Mouse (Mus musculus) forebrain, embryonic 10.5 days (tissue): ENCODE results near the gene Gm4847. TPM values are rescaled to one million over a fixed set of nuclear protein-coding genes. Genes with fewer than 3 reads are reported as not detected.

Experiments used
- DNase-seq: peaks from one replicate; pipeline ENCODE4 v3.0.0-alpha.2; 2017; ENCODE audit warnings: low spot score; ENCODE audit errors: extremely low spot score
- H3K27ac ChIP-seq: fragments of 300-500 bp; sonication (generic); 2 replicates; pipeline ENCODE4 v1.5.1; 2016; ENCODE audit warnings: mild to moderate bottlenecking
- H3K27me3 ChIP-seq: fragments of 300-500 bp; sonication (generic); 2 replicates; pipeline ENCODE4 v1.6.1; 2016; ENCODE audit warnings: mild to moderate bottlenecking; ENCODE audit not compliant: poor library complexity, severe bottlenecking
- H3K36me3 ChIP-seq: fragments of 300-500 bp; sonication (generic); replicated peaks from 2 replicates; pipeline ENCODE4 v1.6.1; 2016; ENCODE audit warnings: mild to moderate bottlenecking, moderate library complexity
- H3K4me1 ChIP-seq: fragments of 300-500 bp; sonication (generic); 2 replicates; pipeline ENCODE4 v1.6.1; 2016
- H3K4me3 ChIP-seq: fragments of 300-500 bp; sonication (generic); 2 replicates; pipeline ENCODE4 v1.5.1; 2016; ENCODE audit warnings: mild to moderate bottlenecking, moderate library complexity
- H3K9me3 ChIP-seq: fragments of 300-500 bp; sonication (generic); 2 replicates; pipeline ENCODE4 v1.6.1; 2016; ENCODE audit warnings: mild to moderate bottlenecking, moderate library complexity
- WGBS: fragments of 180-500 bp; shearing (Covaris S2); methylation state at CpG from one replicate; pipeline ENCODE4 v1.1.7; 2016; 5-methylcytosine and 5-hydroxymethylcytosine counted together
- microRNA-seq: library from miRNA; unstranded; fragments of <30 nt; microRNA quantifications from one replicate; pipeline ENCODE4, GENCODE M21; 2017
- polyA plus RNA-seq: library from polyadenylated mRNA; unstranded; fragments of >200 nt; fragmentation: Nextera tagmentation; extraction: Ambion mirVana; gene quantifications from 2 replicates; pipeline ENCODE4 v1.2.1, GENCODE M21; 2016

The Gm4847 gene
- not detected in 2 replicates for polyA plus RNA-seq

GRCm38 (mm10) chr1:166647593-166647992 is at the start of gene Gm4847:
TSS of gene Gm4847 (minus strand) at chr1:166647693.
- WGBS = 93% methylated on average over 2 of the region's 2 CpGs
- no peaks in the 10 kb centered on the region for H3K9me3 ChIP-seq
- no peaks in the 10 kb centered on the region for H3K4me1 ChIP-seq

GRCm38 (mm10) chr1:166681745-166682144 is 34.3 kb upstream of the Gm4847 start, which contains the start of gene Fmo9:
TSS of gene Fmo9 (minus strand) at chr1:166681845.
- DNase-seq = no peak
- WGBS = 89% methylated on average over 1 of the region's 1 CpGs
- H3K36me3 ChIP-seq = no peaks in the 10 kb centered on the region
- no peak within 1 kb of the TSS for H3K4me3 ChIP-seq
- H3K27ac ChIP-seq = no peak within 1 kb of the TSS
- H3K27me3 ChIP-seq = no peaks in the 10 kb centered on the region
- H3K4me1 ChIP-seq = no peaks in the 10 kb centered on the region
- H3K9me3 ChIP-seq = no peaks in the 10 kb centered on the region

More at GRCm38 (mm10) chr1:166647593-166647992, at the start of gene Gm4847:
- no peak for DNase-seq
- Histone ChIP-seq H3K27ac (no peak within 1 kb of the TSS), H3K27me3 (no peaks in the 10 kb centered on the region), H3K4me3 (no peak within 1 kb of the TSS), H3K36me3 (no peaks in the 10 kb centered on the region)

DNA sequence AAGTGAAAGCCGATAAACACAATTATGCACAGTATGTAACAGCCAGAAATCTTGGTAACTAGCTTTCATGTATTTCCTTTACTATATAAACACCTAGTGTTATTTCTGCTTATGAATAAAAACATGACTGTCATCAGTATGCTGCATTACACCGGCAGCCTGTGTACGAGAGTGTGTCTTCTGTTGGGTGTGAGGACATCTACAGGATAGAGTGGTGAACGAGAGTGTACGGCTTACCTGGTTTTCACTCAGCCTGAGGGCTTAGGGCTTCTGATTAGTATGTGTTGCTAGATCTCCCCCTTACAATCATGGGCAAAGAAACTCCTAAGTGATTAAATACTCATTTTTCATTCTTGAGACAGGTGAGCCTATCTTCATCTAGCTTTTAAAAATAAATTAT is 21.8 kb upstream of the Gm4847 start:
- no peaks in the 10 kb centered on the region for H3K36me3 ChIP-seq
- no peak overlapping the region for H3K4me3 ChIP-seq
- H3K4me1 ChIP-seq = no peaks in the 10 kb centered on the region
- WGBS = 92% methylated on average over 5 of the region's 5 CpGs
- no peak for DNase-seq
- H3K27ac ChIP-seq = no peak overlapping the region
- no peaks in the 10 kb centered on the region for H3K9me3 ChIP-seq
- H3K27me3 ChIP-seq = no peaks in the 10 kb centered on the region

- no peaks in the 10 kb centered on the region for H3K36me3 ChIP-seq
- no peak overlapping the region for H3K27ac ChIP-seq
- H3K9me3 ChIP-seq = no peaks in the 10 kb centered on the region
- WGBS = 90% methylated on average over 8 of the region's 8 CpGs
- DNase-seq = no peak
- no peaks in the 10 kb centered on the region for H3K4me1 ChIP-seq
- H3K4me3 ChIP-seq = no peak overlapping the region
- H3K27me3 ChIP-seq = no peaks in the 10 kb centered on the region
Observed at GRCm38 (mm10) chr1:166660800-166661199, 13.3 kb upstream of the Gm4847 start.

Small RNAs within 50 kb of the gene (microRNA-seq; reads per million reads assigned to microRNA genes)
- not detected for gene Gm22992

Other genes starting within 250 kb of the Gm4847 start
- gene Pogk, start 237.8 kb downstream of the Gm4847 start, polyA plus RNA-seq = 30.5 and 31.0 TPM in 2 replicates
- not detected in 2 replicates for gene Gm4846, start 150.1 kb downstream of the Gm4847 start, polyA plus RNA-seq
- not detected in 2 replicates for gene Fmo9, start 34.2 kb upstream of the Gm4847 start, polyA plus RNA-seq